Mouse (Mus musculus) heart, embryonic 16.5 days (tissue): Measurements from ENCODE around the gene Vwa5b1. TPM values are rescaled to one million over a fixed set of nuclear protein-coding genes. Genes with fewer than 3 reads are reported as not detected.

Source experiments
- polyA plus RNA-seq: library from polyadenylated mRNA; unstranded; fragments of >200 nt; fragmentation: Nextera tagmentation; extraction: Ambion mirVana; gene quantifications from 2 replicates; pipeline ENCODE4 v1.2.1, GENCODE M21; 2015

The Vwa5b1 gene
- polyA plus RNA-seq, 1 experiment from 2014 or later, result 0.08 TPM

Other genes with a start within 250 kb of the Vwa5b1 start
- 0.10 and 0.20 TPM in 2 replicates for gene Fam43b, start 239.4 kb downstream of the Vwa5b1 start, polyA plus RNA-seq
- gene Mul1, start 201.2 kb downstream of the Vwa5b1 start, polyA plus RNA-seq, result 22.3 and 24.5 TPM in 2 replicates
- gene Camk2n1, start 181.6 kb downstream of the Vwa5b1 start, polyA plus RNA-seq, result 0.97 and 1.3 TPM in 2 replicates
- 0.17 TPM in 1 of 2 replicates, not detected in the other for gene Pla2g2c, start 88.9 kb upstream of the Vwa5b1 start, polyA plus RNA-seq
- gene Ubxn10, start 101.3 kb upstream of the Vwa5b1 start, polyA plus RNA-seq, result 1.3 and 1.5 TPM in 2 replicates
- gene Pla2g2f, start 121.7 kb upstream of the Vwa5b1 start, polyA plus RNA-seq, result 0.07 and 0.15 TPM in 2 replicates
- gene Pla2g2d, start 139.9 kb upstream of the Vwa5b1 start, polyA plus RNA-seq, result 0.12 TPM in 1 of 2 replicates, not detected in the other
- 2.7 and 3.8 TPM in 2 replicates for gene Pla2g5, start 227.6 kb upstream of the Vwa5b1 start, polyA plus RNA-seq
- gene Gm13030, start 238.1 kb upstream of the Vwa5b1 start, polyA plus RNA-seq, result not detected in 2 replicates
- gene Pla2g2e, start 242.1 kb upstream of the Vwa5b1 start, polyA plus RNA-seq, result 0.18 TPM in 1 of 2 replicates, not detected in the other